Mouse (Mus musculus) left cerebral cortex, adult 11 months (tissue): Measurements from ENCODE around the gene Tmem52b.
"Not testable (repeated sequence)": the region's sequence is repeated elsewhere in the genome, so short reads cannot be mapped to it uniquely, and the experiment has no call there.

ENCODE experiments used
- DNase-seq: peaks from one replicate; pipeline ENCODE4 v3.0.0; 2022; ENCODE audit warnings: low spot score

The Tmem52b gene

GRCm38 (mm10) chr6:129512367-129512766 lies at the start of gene Tmem52b:
Gene Tmem52b (plus strand): TSS chr6:129512555.
- no peak for DNase-seq

GRCm38 (mm10) chr6:129471386-129471785 lies 41.0 kb upstream of the Tmem52b start:
- DNase-seq = no peak

- DNase-seq = no peak
These were observed 39.7 kb upstream of the Tmem52b start for GRCm38 (mm10) chr6:129472627-129473026.

- no peak for DNase-seq
These were observed 35.8 kb upstream of the Tmem52b start for GRCm38 (mm10) chr6:129476404-129477126.

GRCm38 (mm10) chr6:129480089-129480958 lies 32.0 kb upstream of the Tmem52b start:
- DNase-seq = no peak

GRCm38 (mm10) chr6:129494924-129495323 lies 17.4 kb upstream of the Tmem52b start:
- no peak for DNase-seq

- DNase-seq = no peak
These were observed 14.8 kb upstream of the Tmem52b start for GRCm38 (mm10) chr6:129497345-129498218.

GRCm38 (mm10) chr6:129499516-129499915 lies 12.8 kb upstream of the Tmem52b start:
- DNase-seq = not testable (repeated sequence)

GRCm38 (mm10) chr6:129503471-129503870 lies 8.9 kb upstream of the Tmem52b start:
- DNase-seq = no peak

GRCm38 (mm10) chr6:129507024-129507423 lies 5.3 kb upstream of the Tmem52b start, which contains the start of gene Olr1:
Gene Olr1 (minus strand): TSS chr6:129507165.
- no peak for DNase-seq

GRCm38 (mm10) chr6:129510120-129510911 lies 2.0 kb upstream of the Tmem52b start:
- DNase-seq = no peak

- DNase-seq = no peak
These were observed 513 bp downstream of the Tmem52b start for GRCm38 (mm10) chr6:129512868-129513267.

GRCm38 (mm10) chr6:129513409-129513808 lies 1.1 kb downstream of the Tmem52b start:
- DNase-seq = no peak

GRCm38 (mm10) chr6:129514376-129514775 lies 2.0 kb downstream of the Tmem52b start:
- no peak for DNase-seq

GRCm38 (mm10) chr6:129515068-129515467 lies 2.7 kb downstream of the Tmem52b start:
- DNase-seq = no peak

- no peak for DNase-seq
These were observed 4.0 kb downstream of the Tmem52b start for GRCm38 (mm10) chr6:129516388-129516787.

- DNase-seq = no peak
These were observed 5.5 kb downstream of the Tmem52b start for GRCm38 (mm10) chr6:129517752-129518408.

- DNase-seq = no peak
These were observed 13.7 kb downstream of the Tmem52b start for GRCm38 (mm10) chr6:129526069-129526468.

GRCm38 (mm10) chr6:129527416-129527815 lies 15.1 kb downstream of the Tmem52b start:
- DNase-seq = no peak

- no peak for DNase-seq
These were observed 17.2 kb downstream of the Tmem52b start for GRCm38 (mm10) chr6:129529605-129530004.

GRCm38 (mm10) chr6:129530261-129530660 lies 17.9 kb downstream of the Tmem52b start:
- no peak for DNase-seq
